In the genomic region with DNA sequence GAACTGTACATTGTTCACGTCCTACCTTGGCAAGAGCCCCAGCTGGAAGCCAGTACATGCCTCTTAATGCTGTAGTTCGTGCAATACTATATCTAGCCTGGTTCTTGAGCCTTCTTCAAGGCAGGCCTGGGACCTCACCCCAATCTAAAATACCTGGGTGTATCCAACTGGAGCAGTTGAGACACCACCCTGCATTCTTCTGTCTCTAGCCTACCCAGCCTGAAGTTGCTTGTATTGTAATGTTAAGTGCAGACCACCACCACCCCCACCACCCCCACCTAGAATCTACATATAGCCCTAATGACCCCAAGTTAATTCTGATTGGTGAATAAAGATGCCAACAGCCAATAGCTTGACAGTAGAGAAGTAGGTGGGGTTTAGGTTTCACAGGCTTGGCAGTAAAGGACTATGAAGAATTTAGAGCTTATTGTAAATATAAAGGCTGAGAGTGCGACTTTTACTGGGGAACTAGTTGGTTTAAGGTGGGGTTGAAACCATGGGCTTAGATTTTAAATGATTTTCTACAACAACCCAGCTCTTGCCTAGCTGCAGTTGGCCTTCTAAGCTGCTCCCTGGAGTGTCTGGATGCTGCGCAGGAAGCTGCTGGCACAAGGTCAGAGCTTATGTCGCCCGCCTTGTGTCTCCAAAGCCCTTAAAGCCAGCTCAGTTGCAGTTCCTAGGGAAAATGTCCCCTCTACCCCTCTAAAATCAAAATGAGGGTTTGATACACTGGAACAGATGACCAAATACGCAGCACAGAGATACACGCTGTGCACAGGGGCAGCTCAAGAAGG, we compare ENCODE assay signal across 18 mouse cellular contexts.
DNase-seq lines count a peak whose midpoint lies in the region; ATAC-seq lines count a peak whose summit lies in the region.
"Had no signal": no experiment of that assay in that cellular context is flagged by ENCODE, and none has a peak within 500 bp of the region (broad histone marks: within the 10 kb centered on the region; RNA-seq: fewer than 3 reads in every experiment).

No protein-coding gene starts in this region.

- no peak overlapping the region for H3K4me3 ChIP-seq in lung, embryonic 16.5 days (ENCODE audit: low read length)
- no peak overlapping the region for H3K4me3 ChIP-seq in limb, embryonic 12.5 days (replicated peaks)
- H3K4me3 ChIP-seq: hindbrain, embryonic 13.5 days; kidney, embryonic 15.5 days; liver, embryonic 15.5 days; midbrain, embryonic 15.5 days had no signal

- no peak overlapping the region for H3K4me2 ChIP-seq in lung, embryonic 16.5 days (ENCODE audit: low read depth, low read length)
- no peak overlapping the region for H3K4me2 ChIP-seq in limb, embryonic 12.5 days
- H3K4me2 ChIP-seq: hindbrain, embryonic 13.5 days; kidney, embryonic 15.5 days; liver, embryonic 15.5 days; midbrain, embryonic 15.5 days had no signal

- H3K27me3 ChIP-seq in lung, embryonic 16.5 days (ENCODE audit: control insufficient read depth, insufficient read depth, low read depth, low read length): no peaks in the 10 kb centered on the region
- no peaks in the 10 kb centered on the region for H3K27me3 ChIP-seq in limb, embryonic 12.5 days
- H3K27me3 ChIP-seq: hindbrain, embryonic 13.5 days; kidney, embryonic 15.5 days; liver, embryonic 15.5 days; midbrain, embryonic 15.5 days had no signal

- no peaks in the 10 kb centered on the region for H3K36me3 ChIP-seq in lung, embryonic 16.5 days (ENCODE audit: control insufficient read depth, insufficient read depth, low read length)
- no peaks in the 10 kb centered on the region for H3K36me3 ChIP-seq in limb, embryonic 12.5 days
- H3K36me3 ChIP-seq: hindbrain, embryonic 13.5 days; kidney, embryonic 15.5 days; liver, embryonic 15.5 days; midbrain, embryonic 15.5 days had no signal

- H3K4me1 ChIP-seq in lung, embryonic 16.5 days (replicated peaks; ENCODE audit: control insufficient read depth, insufficient read depth, low read length): peaks cover 14% of the 10 kb centered on the region
- H3K4me1 ChIP-seq in limb, embryonic 12.5 days (replicated peaks): peaks cover 10% of the 10 kb centered on the region
- H3K4me1 ChIP-seq: liver, embryonic 15.5 days had no signal

- no peak for DNase-seq in lung, postnatal 36 days
- DNase-seq in ZHBTc4 (ENCODE audit: low read depth, low spot score): peak; percentile 97
- DNase-seq in kidney, postnatal 4 days: no peak
- no peak for DNase-seq in right cerebral cortex, postnatal 10 days (ENCODE audit: low spot score in 2 of 2)
- DNase-seq in adrenal gland, postnatal 4 days (ENCODE audit: low spot score in 2 of 2): no peak
- DNase-seq: adrenal gland, postnatal 14 days; gastrocnemius, postnatal 25 days; heart, postnatal 14 days; left cerebral cortex, postnatal 4 days; retina, postnatal 1 day; thymus, postnatal 14 days had no signal

- H3K9ac ChIP-seq in lung, embryonic 16.5 days (ENCODE audit: low read length): no peak overlapping the region
- no peak overlapping the region for H3K9ac ChIP-seq in limb, embryonic 12.5 days (replicated peaks)
- H3K9ac ChIP-seq: hindbrain, embryonic 13.5 days; kidney, embryonic 15.5 days; liver, embryonic 15.5 days; midbrain, embryonic 15.5 days had no signal

- no peaks in the 10 kb centered on the region for H3K9me3 ChIP-seq in lung, embryonic 16.5 days (ENCODE audit: control insufficient read depth, low read length)
- H3K9me3 ChIP-seq in limb, embryonic 12.5 days: no peaks in the 10 kb centered on the region
- H3K9me3 ChIP-seq: hindbrain, embryonic 13.5 days; kidney, embryonic 15.5 days; liver, embryonic 15.5 days; midbrain, embryonic 15.5 days had no signal

- peak overlapping the region; percentile 92 for H3K27ac ChIP-seq in lung, embryonic 16.5 days (ENCODE audit: low read length)
- peak overlapping the region; percentile 72 for H3K27ac ChIP-seq in limb, embryonic 12.5 days
- H3K27ac ChIP-seq: hindbrain, embryonic 13.5 days; kidney, embryonic 15.5 days; liver, embryonic 15.5 days; midbrain, embryonic 15.5 days had no signal

- ATAC-seq in lung, embryonic 16.5 days (ENCODE audit: low read depth): peak; percentile 74
- ATAC-seq in limb, embryonic 12.5 days (ENCODE audit: insufficient number of reproducible peaks, insufficient read depth, low FRiP score, low TSS enrichment, low read depth): no peak
- ATAC-seq: activated CD4-positive, CD25-positive, alpha-beta regulatory T cell, adult 4 months; midbrain, embryonic 15.5 days had no signal

- 58% methylated on average over 8 of the region's 8 CpGs for WGBS in lung, embryonic 16.5 days
- 77% methylated on average over 8 of the region's 8 CpGs for WGBS in limb, embryonic 12.5 days
